Mouse (Mus musculus) heart, adult 11 months (tissue): Measurements from ENCODE around the gene Gne.

Experiments
- DNase-seq: peaks from one replicate; pipeline ENCODE4 v3.0.0; 2022

Gne gene

GRCm38 (mm10) chr4:44022766-44023165, 61.2 kb downstream of the Gne start:
- DNase-seq: peak; percentile 79

- peak; percentile 74 for DNase-seq
These were observed 61.7 kb downstream of the Gne start for GRCm38 (mm10) chr4:44022323-44022722.

- peak; percentile 85 for DNase-seq
These were observed 67.2 kb downstream of the Gne start for GRCm38 (mm10) chr4:44016791-44017190.

- DNase-seq: peak; percentile 86
These were observed 67.9 kb downstream of the Gne start for GRCm38 (mm10) chr4:44016071-44016470.

GRCm38 (mm10) chr4:44013391-44014070, 70.4 kb downstream of the Gne start:
- DNase-seq: peak; percentile 73

- peak; percentile 100 for DNase-seq
These were observed 71.3 kb downstream of the Gne start for GRCm38 (mm10) chr4:44012376-44013367.

- DNase-seq: peak; percentile 44
These were observed 72.2 kb downstream of the Gne start for GRCm38 (mm10) chr4:44011799-44012198.

- peak; percentile 79 for DNase-seq
These were observed 73.1 kb downstream of the Gne start for GRCm38 (mm10) chr4:44010893-44011292.

- no peak for DNase-seq
These were observed 73.8 kb downstream of the Gne start for GRCm38 (mm10) chr4:44010176-44010575.

GRCm38 (mm10) chr4:44004623-44005409, 79.2 kb downstream of the Gne start:
- peak; percentile 57 for DNase-seq

GRCm38 (mm10) chr4:44004126-44004525, 79.9 kb downstream of the Gne start, which contains the start of gene Clta:
Gene Clta (plus strand): TSS chr4:44004452.
- peak; percentile 62 for DNase-seq

GRCm38 (mm10) chr4:44003622-44004021, 80.4 kb downstream of the Gne start:
- peak; percentile 37 for DNase-seq

GRCm38 (mm10) chr4:43994342-43994741, 89.6 kb downstream of the Gne start:
- DNase-seq: peak; percentile 57

- peak; percentile 74 for DNase-seq
These were observed 90.9 kb downstream of the Gne start for GRCm38 (mm10) chr4:43993072-43993471.

GRCm38 (mm10) chr4:43988976-43989375, 95.0 kb downstream of the Gne start:
- DNase-seq: peak; percentile 74

- DNase-seq: peak; percentile 84
These were observed 99.7 kb downstream of the Gne start for GRCm38 (mm10) chr4:43984326-43984725.
